Mouse (Mus musculus) liver, embryonic 15.5 days (tissue): ENCODE data around the gene Odf4. TPM values are rescaled to one million over a fixed set of nuclear protein-coding genes. Genes with fewer than 3 reads are reported as not detected.

Experiments used
- ATAC-seq: fragments of 200-750 bp; cut with Nextera tagmentation; 2 replicates; pipeline ENCODE4 v1.8.0; 2017; ENCODE audit warnings: moderate number of reproducible peaks, mild to moderate bottlenecking, moderate library complexity; ENCODE audit not compliant: insufficient read depth
- H3K27ac ChIP-seq: fragments of 300-500 bp; sonication (generic); replicated peaks from 2 replicates; pipeline ENCODE4 v1.5.1; 2015; ENCODE audit warnings: mild to moderate bottlenecking, inconsistent platforms
- H3K27me3 ChIP-seq: fragments of 300-500 bp; sonication (generic); 2 replicates; pipeline ENCODE4 v1.6.1; 2015; ENCODE audit warnings: mild to moderate bottlenecking, inconsistent platforms
- H3K36me3 ChIP-seq: fragments of 300-500 bp; sonication (generic); replicated peaks from 2 replicates; pipeline ENCODE4 v1.6.1; 2015; ENCODE audit warnings: moderate library complexity, mild to moderate bottlenecking, inconsistent platforms
- H3K4me1 ChIP-seq: fragments of 300-500 bp; sonication (generic); replicated peaks from 2 replicates; pipeline ENCODE4 v1.6.1; 2015; ENCODE audit warnings: inconsistent platforms
- H3K4me2 ChIP-seq: fragments of 300-500 bp; sonication (generic); 2 replicates; pipeline ENCODE4 v1.6.1; 2015; ENCODE audit warnings: moderate library complexity, mild to moderate bottlenecking, inconsistent platforms
- H3K4me3 ChIP-seq: fragments of 300-500 bp; sonication (generic); replicated peaks from 2 replicates; pipeline ENCODE4 v1.5.1; 2015; ENCODE audit warnings: mild to moderate bottlenecking, inconsistent platforms
- H3K9ac ChIP-seq: fragments of 300-500 bp; sonication (generic); 2 replicates; pipeline ENCODE4 v1.6.1; 2015; ENCODE audit warnings: moderate library complexity, mild to moderate bottlenecking, inconsistent platforms
- H3K9me3 ChIP-seq: fragments of 300-500 bp; sonication (generic); replicated peaks from 2 replicates; pipeline ENCODE4 v1.6.1; 2016; ENCODE audit warnings: inconsistent platforms
- WGBS: fragments of 180-500 bp; shearing (Covaris S2); methylation state at CpG from one replicate; pipeline ENCODE4 v1.1.7; 2015; ENCODE audit warnings: mixed read lengths; ENCODE audit not compliant: insufficient replicate concordance; 5-methylcytosine and 5-hydroxymethylcytosine counted together
- polyA plus RNA-seq: library from polyadenylated mRNA; unstranded; fragments of >200 nt; fragmentation: Nextera tagmentation; extraction: Ambion mirVana; gene quantifications from 2 replicates; pipeline ENCODE4 v1.2.1, GENCODE M21; 2015

The Odf4 gene
- polyA plus RNA-seq, 1 experiment from 2014 or later = not detected

- H3K9ac ChIP-seq = peak overlapping the region; percentile 88
- no peaks in the 10 kb centered on the region for H3K9me3 ChIP-seq
- H3K27me3 ChIP-seq = no peaks in the 10 kb centered on the region; the same call in 1 of the 2 replicates
- H3K4me1 ChIP-seq = peaks cover 51% of the 10 kb centered on the region
- under 1% methylated on average over 11 of the region's 11 CpGs for WGBS
- ATAC-seq = no peak
- peaks cover 49% of the 10 kb centered on the region for H3K36me3 ChIP-seq
- peak overlapping the region; percentile 91 for H3K4me3 ChIP-seq
- peak overlapping the region; percentile 79 for H3K4me2 ChIP-seq
- peak overlapping the region; percentile 43; the same call in 1 of the 2 replicates for H3K27ac ChIP-seq
Measured at GRCm38 (mm10) chr11:68902367-68902766, 24.5 kb downstream of the Odf4 start.

GRCm38 (mm10) chr11:68902047-68902364, 24.9 kb downstream of the Odf4 start:
- Histone ChIP-seq H3K4me1 (peaks cover 55% of the 10 kb centered on the region), H3K9ac (peak overlapping the region; percentile 88), H3K36me3 (peaks cover 46% of the 10 kb centered on the region), H3K27me3 (no peaks in the 10 kb centered on the region; the same call in 1 of the 2 replicates), H3K4me3 (peak overlapping the region; percentile 91), H3K27ac (peak overlapping the region; percentile 81), H3K9me3 (no peaks in the 10 kb centered on the region), H3K4me2 (peak overlapping the region; percentile 79)
- WGBS = 0% methylated on average over 10 of the region's 10 CpGs
- no peak for ATAC-seq

- no peaks in the 10 kb centered on the region; the same call in 1 of the 2 replicates for H3K27me3 ChIP-seq
- peak; percentile 79 for ATAC-seq
- H3K4me2 ChIP-seq = peak within 1 kb of the TSS; percentile 79
- H3K9ac ChIP-seq = peak within 1 kb of the TSS; percentile 88
- no peaks in the 10 kb centered on the region for H3K9me3 ChIP-seq
- peaks cover 41% of the 10 kb centered on the region for H3K36me3 ChIP-seq
- H3K4me1 ChIP-seq = peaks cover 60% of the 10 kb centered on the region
- H3K4me3 ChIP-seq = peak within 1 kb of the TSS; percentile 91
- WGBS = under 1% methylated on average over 52 of the region's 52 CpGs
- peak within 1 kb of the TSS; percentile 81 for H3K27ac ChIP-seq
Measured at GRCm38 (mm10) chr11:68901351-68902046, 25.4 kb downstream of the Odf4 start, which contains the start of gene Rpl26. Gene Rpl26 (plus strand): TSS chr11:68901583.

GRCm38 (mm10) chr11:68900519-68901350, 26.1 kb downstream of the Odf4 start:
- H3K4me3 ChIP-seq = peak overlapping the region; percentile 91
- peaks cover 67% of the 10 kb centered on the region for H3K4me1 ChIP-seq
- ATAC-seq = no peak; the same call in 1 of the 2 replicates
- H3K36me3 ChIP-seq = peaks cover 34% of the 10 kb centered on the region
- H3K4me2 ChIP-seq = peak overlapping the region; percentile 79
- H3K27ac ChIP-seq = peak overlapping the region; percentile 25; the same call in 1 of the 2 replicates
- H3K9me3 ChIP-seq = no peaks in the 10 kb centered on the region
- H3K27me3 ChIP-seq = no peaks in the 10 kb centered on the region; the same call in 1 of the 2 replicates
- peak overlapping the region; percentile 51 for H3K9ac ChIP-seq
- WGBS = 32% methylated on average over 31 of the region's 31 CpGs

GRCm38 (mm10) chr11:68899815-68900214, 27.1 kb downstream of the Odf4 start:
- Histone ChIP-seq H3K9ac (no peak overlapping the region), H3K27ac (0 out of 2 replicates have a peak overlapping the region, but pooled peaks have one; percentile 69), H3K9me3 (no peaks in the 10 kb centered on the region), H3K4me1 (peaks cover 72% of the 10 kb centered on the region), H3K36me3 (peaks cover 24% of the 10 kb centered on the region), H3K4me2 (no peak overlapping the region; the same call in 1 of the 2 replicates), H3K4me3 (no peak overlapping the region), H3K27me3 (no peaks in the 10 kb centered on the region; the same call in 1 of the 2 replicates)
- WGBS = 60% methylated on average over 8 of the region's 8 CpGs
- ATAC-seq = no peak

GRCm38 (mm10) chr11:68898790-68899189, 28.1 kb downstream of the Odf4 start:
- peak; percentile 23 for ATAC-seq
- H3K27ac ChIP-seq = peak overlapping the region; percentile 69

GRCm38 (mm10) chr11:68897838-68898237, 29.0 kb downstream of the Odf4 start:
- ATAC-seq = no peak
- WGBS = 48% methylated on average over 6 of the region's 6 CpGs
- no peak overlapping the region for H3K4me2 ChIP-seq
- H3K9ac ChIP-seq = no peak overlapping the region
- H3K9me3 ChIP-seq = no peaks in the 10 kb centered on the region
- H3K27me3 ChIP-seq = no peaks in the 10 kb centered on the region; the same call in 1 of the 2 replicates
- H3K36me3 ChIP-seq = peaks cover 5% of the 10 kb centered on the region
- H3K27ac ChIP-seq = peak overlapping the region; percentile 69
- H3K4me3 ChIP-seq = no peak overlapping the region
- H3K4me1 ChIP-seq = peaks cover 69% of the 10 kb centered on the region

More at GRCm38 (mm10) chr11:68898790-68899189, 28.1 kb downstream of the Odf4 start:
- H3K36me3 ChIP-seq = peaks cover 14% of the 10 kb centered on the region
- no peaks in the 10 kb centered on the region; the same call in 1 of the 2 replicates for H3K27me3 ChIP-seq
- no peak overlapping the region for H3K4me3 ChIP-seq
- WGBS = 19% methylated on average over 6 of the region's 6 CpGs
- H3K9ac ChIP-seq = no peak overlapping the region
- no peaks in the 10 kb centered on the region for H3K9me3 ChIP-seq
- H3K4me1 ChIP-seq = peaks cover 69% of the 10 kb centered on the region
- H3K4me2 ChIP-seq = peak overlapping the region; percentile 21

GRCm38 (mm10) chr11:68897120-68897519, 29.8 kb downstream of the Odf4 start:
- peak overlapping the region; percentile 87 for H3K27ac ChIP-seq
- H3K36me3 ChIP-seq = no peaks in the 10 kb centered on the region
- H3K27me3 ChIP-seq = no peaks in the 10 kb centered on the region; the same call in 1 of the 2 replicates
- no peak overlapping the region for H3K4me3 ChIP-seq
- H3K9me3 ChIP-seq = no peaks in the 10 kb centered on the region
- ATAC-seq = no peak
- H3K4me2 ChIP-seq = no peak overlapping the region
- peaks cover 70% of the 10 kb centered on the region for H3K4me1 ChIP-seq
- WGBS = 54% methylated on average over 4 of the region's 4 CpGs
- no peak overlapping the region for H3K9ac ChIP-seq

- Histone ChIP-seq H3K4me2 (peak overlapping the region; percentile 35), H3K36me3 (no peaks in the 10 kb centered on the region), H3K27me3 (no peaks in the 10 kb centered on the region; the same call in 1 of the 2 replicates), H3K9me3 (no peaks in the 10 kb centered on the region), H3K27ac (peak overlapping the region; percentile 87), H3K4me1 (peaks cover 76% of the 10 kb centered on the region), H3K4me3 (no peak overlapping the region), H3K9ac (no peak overlapping the region)
- 37% methylated on average over 5 of the region's 5 CpGs for WGBS
- peak; percentile 72 for ATAC-seq
Measured at GRCm38 (mm10) chr11:68896247-68896646, 30.6 kb downstream of the Odf4 start.

GRCm38 (mm10) chr11:68893911-68894464, 32.9 kb downstream of the Odf4 start:
- no peak for ATAC-seq
- H3K36me3 ChIP-seq = no peaks in the 10 kb centered on the region
- H3K27me3 ChIP-seq = no peaks in the 10 kb centered on the region
- no peak overlapping the region for H3K27ac ChIP-seq
- no peak overlapping the region for H3K4me3 ChIP-seq
- no peak overlapping the region for H3K4me2 ChIP-seq
- no peaks in the 10 kb centered on the region for H3K9me3 ChIP-seq
- 65% methylated on average over 12 of the region's 12 CpGs for WGBS
- H3K9ac ChIP-seq = no peak overlapping the region
- H3K4me1 ChIP-seq = peaks cover 57% of the 10 kb centered on the region
